Mouse (Mus musculus) heart, postnatal 0 days (tissue): Measurements from ENCODE around the gene Mgat3. TPM values are rescaled to one million over a fixed set of nuclear protein-coding genes. Genes with fewer than 3 reads are reported as not detected.

Source experiments
- ATAC-seq: fragments of 200-750 bp; cut with Nextera tagmentation; 2 replicates; pipeline ENCODE4 v1.8.0; 2017; ENCODE audit warnings: low read depth, moderate number of reproducible peaks, moderate library complexity; ENCODE audit not compliant: insufficient read depth
- DNase-seq: peaks from one replicate; pipeline ENCODE4 v3.0.0-alpha.2; 2016; ENCODE audit warnings: low spot score
- H3K27ac ChIP-seq: fragments of 300-500 bp; sonication (generic); 2 replicates; pipeline ENCODE4 v1.5.1; 2014; ENCODE audit warnings: low read depth, mild to moderate bottlenecking
- H3K27me3 ChIP-seq: fragments of 300-500 bp; sonication (generic); 2 replicates; pipeline ENCODE4 v1.6.1; 2014; ENCODE audit warnings: low read length, mixed read lengths; ENCODE audit not compliant: control insufficient read depth, insufficient read depth
- H3K36me3 ChIP-seq: fragments of 300-500 bp; sonication (generic); replicated peaks from 2 replicates; pipeline ENCODE4 v1.6.1; 2014; ENCODE audit warnings: low read length, mixed read lengths; ENCODE audit not compliant: control insufficient read depth, insufficient read depth
- H3K4me1 ChIP-seq: fragments of 300-500 bp; sonication (generic); 2 replicates; pipeline ENCODE4 v1.6.1; 2014; ENCODE audit warnings: antibody characterized with exemption; ENCODE audit not compliant: control insufficient read depth, insufficient read depth
- H3K4me2 ChIP-seq: fragments of 300-500 bp; sonication (generic); 2 replicates; pipeline ENCODE4 v1.6.1; 2014; ENCODE audit warnings: low read depth, mild to moderate bottlenecking, low read length, moderate library complexity
- H3K4me3 ChIP-seq: fragments of 300-500 bp; sonication (generic); 2 replicates; pipeline ENCODE4 v1.5.1; 2014; ENCODE audit warnings: low read depth, low read length
- H3K9ac ChIP-seq: fragments of 300-500 bp; sonication (generic); replicated peaks from 2 replicates; pipeline ENCODE4 v1.6.1; 2014; ENCODE audit warnings: low read depth, low read length, mixed read lengths
- H3K9me3 ChIP-seq: fragments of 300-500 bp; sonication (generic); replicated peaks from 2 replicates; pipeline ENCODE4 v1.6.1; 2016; ENCODE audit warnings: low read length; ENCODE audit not compliant: control insufficient read depth
- CTCF ChIP-seq: IDR thresholded peaks from 2 replicates; pipeline ENCODE4 v1.5.1; 2016; ENCODE audit warnings: antibody characterized with exemption, control low read depth, low read depth
- EP300 ChIP-seq: IDR thresholded peaks from 2 replicates; pipeline ENCODE4 v1.6.1; 2016; ENCODE audit warnings: antibody characterized with exemption, low read depth
- WGBS: fragments of 180-500 bp; shearing (Covaris S2); extraction: QIAGEN DNeasy Blood & Tissue Kit; methylation state at CpG from one replicate; pipeline ENCODE4 v1.1.7; 2014; 5-methylcytosine and 5-hydroxymethylcytosine counted together
- polyA plus RNA-seq: library from polyadenylated mRNA; unstranded; fragments of >200 nt; fragmentation: Nextera tagmentation; extraction: Ambion mirVana; gene quantifications from 2 replicates; pipeline ENCODE4 v1.2.1, GENCODE M21; 2015
- total RNA-seq: library from RNA; depleted of rRNA; stranded (reverse); fragments of >200 nt; gene quantifications from 2 replicates; pipeline ENCODE4 v1.2.3, GENCODE M21; 2014; ENCODE audit warnings: low replicate concordance

Gene Mgat3
- total and polyA plus RNA-seq, 2 experiments from 2014 or later: 0.23 to 1.9 TPM

GRCm38 (mm10) chr15:80235535-80235934 lies 62.0 kb downstream of the Mgat3 start, which contains the start of gene AC140267.1:
TSS of gene AC140267.1 (plus strand) at chr15:80235835.
- peak within 1 kb of the TSS; percentile 91 for H3K9ac ChIP-seq
- 74% methylated on average over 9 of the region's 9 CpGs for WGBS

GRCm38 (mm10) chr15:80248135-80248534 lies 74.6 kb downstream of the Mgat3 start:
- TF ChIP-seq EP300 (no peak), CTCF (no peak)
- no peak overlapping the region for H3K9ac ChIP-seq
- no peak overlapping the region for H3K27ac ChIP-seq
- no peak overlapping the region for H3K4me3 ChIP-seq
- WGBS: 94% methylated on average over 12 of the region's 12 CpGs
- peaks cover 55% of the 10 kb centered on the region for H3K36me3 ChIP-seq
- DNase-seq (no peak), ATAC-seq (no peak)
- no peaks in the 10 kb centered on the region for H3K9me3 ChIP-seq
- no peaks in the 10 kb centered on the region for H3K27me3 ChIP-seq
- H3K4me1 ChIP-seq: peaks cover 18% of the 10 kb centered on the region
- no peak overlapping the region for H3K4me2 ChIP-seq

More at GRCm38 (mm10) chr15:80235535-80235934, 62.0 kb downstream of the Mgat3 start, which contains the start of gene AC140267.1:
- Histone ChIP-seq H3K4me2 (peak within 1 kb of the TSS; percentile 77), H3K27me3 (no peaks in the 10 kb centered on the region), H3K27ac (peak within 1 kb of the TSS; percentile 85), H3K4me1 (peaks cover 6% of the 10 kb centered on the region; the same call in 1 of the 2 replicates), H3K36me3 (peaks cover 43% of the 10 kb centered on the region), H3K9me3 (no peaks in the 10 kb centered on the region), H3K4me3 (peak within 1 kb of the TSS; percentile 92)
- no peak for DNase-seq
- ATAC-seq: no peak
- TF ChIP-seq EP300: no peak
- TF ChIP-seq CTCF: no peak

- Histone ChIP-seq H3K4me1 (peaks cover 20% of the 10 kb centered on the region), H3K27me3 (no peaks in the 10 kb centered on the region), H3K4me2 (no peak overlapping the region), H3K4me3 (no peak overlapping the region), H3K9ac (no peak overlapping the region), H3K36me3 (peaks cover 51% of the 10 kb centered on the region), H3K9me3 (no peaks in the 10 kb centered on the region), H3K27ac (no peak overlapping the region)
- WGBS: 89% methylated on average over 1 of the region's 1 CpGs
- TF ChIP-seq CTCF (no peak), EP300 (no peak)
- DNase-seq: no peak
- no peak for ATAC-seq
Measured at GRCm38 (mm10) chr15:80248596-80248995, 75.1 kb downstream of the Mgat3 start.

GRCm38 (mm10) chr15:80249672-80250071 lies 76.2 kb downstream of the Mgat3 start:
- WGBS: 86% methylated on average over 10 of the region's 10 CpGs
- H3K9ac ChIP-seq: no peak overlapping the region
- peaks cover 28% of the 10 kb centered on the region for H3K4me1 ChIP-seq
- H3K9me3 ChIP-seq: no peaks in the 10 kb centered on the region
- DNase-seq (no peak), ATAC-seq (no peak)
- TF ChIP-seq CTCF: no peak
- TF ChIP-seq EP300: no peak
- peak overlapping the region; percentile 85 for H3K27ac ChIP-seq
- H3K27me3 ChIP-seq: no peaks in the 10 kb centered on the region
- no peak overlapping the region for H3K4me2 ChIP-seq
- no peak overlapping the region for H3K4me3 ChIP-seq
- peaks cover 43% of the 10 kb centered on the region for H3K36me3 ChIP-seq

- Histone ChIP-seq H3K9ac (peak overlapping the region; percentile 6; the same call in 1 of the 2 replicates), H3K9me3 (no peaks in the 10 kb centered on the region), H3K27ac (peak overlapping the region; percentile 85), H3K36me3 (peaks cover 43% of the 10 kb centered on the region), H3K27me3 (no peaks in the 10 kb centered on the region), H3K4me3 (no peak overlapping the region), H3K4me2 (no peak overlapping the region), H3K4me1 (peaks cover 28% of the 10 kb centered on the region)
- ATAC-seq (no peak), DNase-seq (peak; percentile 43)
- TF ChIP-seq CTCF (no peak), EP300 (no peak)
- 22% methylated on average over 6 of the region's 6 CpGs for WGBS
Measured at GRCm38 (mm10) chr15:80250586-80250985, 77.1 kb downstream of the Mgat3 start.

- DNase-seq (no peak), ATAC-seq (no peak)
- 24% methylated on average over 2 of the region's 2 CpGs for WGBS
- no peak overlapping the region for H3K4me2 ChIP-seq
- H3K4me1 ChIP-seq: peaks cover 38% of the 10 kb centered on the region
- H3K9ac ChIP-seq: no peak overlapping the region
- no peaks in the 10 kb centered on the region for H3K9me3 ChIP-seq
- peak overlapping the region; percentile 98 for H3K27ac ChIP-seq
- no peaks in the 10 kb centered on the region for H3K27me3 ChIP-seq
- peaks cover 37% of the 10 kb centered on the region for H3K36me3 ChIP-seq
- no peak overlapping the region for H3K4me3 ChIP-seq
- TF ChIP-seq EP300: no peak
- TF ChIP-seq CTCF: no peak
Measured at GRCm38 (mm10) chr15:80253530-80253929, 80.0 kb downstream of the Mgat3 start.
